Mouse (Mus musculus) right cerebral cortex, postnatal 4 days (tissue): Measurements from ENCODE around the gene Ptcd1.
A peak's percentile ranks its signal among the peaks of the same experiment; 100 is the strongest.
"Not testable (repeated sequence)": the region's sequence is repeated elsewhere in the genome, so short reads cannot be mapped to it uniquely, and the experiment has no call there.

Source experiments
- DNase-seq: peaks from one replicate; pipeline ENCODE4 v3.0.0-alpha.2; 2022

The Ptcd1 gene

GRCm38 (mm10) chr5:145161361-145161760 is 5.5 kb downstream of the Ptcd1 start:
- no peak for DNase-seq

GRCm38 (mm10) chr5:145152690-145153089 is 14.2 kb downstream of the Ptcd1 start:
- no peak for DNase-seq

GRCm38 (mm10) chr5:145149294-145149693 is 17.6 kb downstream of the Ptcd1 start:
- DNase-seq: no peak

- no peak for DNase-seq
These were observed 19.2 kb downstream of the Ptcd1 start for GRCm38 (mm10) chr5:145147748-145148147.

- no peak for DNase-seq
These were observed 26.3 kb downstream of the Ptcd1 start for GRCm38 (mm10) chr5:145140611-145141010.

GRCm38 (mm10) chr5:145139571-145140519 is 27.1 kb downstream of the Ptcd1 start, which contains the start of the genes Pdap1 and Bud31:
Pdap1 (minus strand) TSS chr5:145140238.
Bud31 (plus strand) TSS chr5:145140362.
- peak; percentile 95 for DNase-seq

- no peak for DNase-seq
These were observed 28.1 kb downstream of the Ptcd1 start for GRCm38 (mm10) chr5:145138836-145139235.

GRCm38 (mm10) chr5:145133275-145133674 is 33.6 kb downstream of the Ptcd1 start:
- not testable (repeated sequence) for DNase-seq

- no peak for DNase-seq
These were observed 35.9 kb downstream of the Ptcd1 start for GRCm38 (mm10) chr5:145130995-145131394.

GRCm38 (mm10) chr5:145130191-145130590 is 36.7 kb downstream of the Ptcd1 start:
- no peak for DNase-seq

- DNase-seq: not testable (repeated sequence)
These were observed 37.1 kb downstream of the Ptcd1 start for GRCm38 (mm10) chr5:145129773-145130172.

GRCm38 (mm10) chr5:145129124-145129523 is 37.8 kb downstream of the Ptcd1 start:
- no peak for DNase-seq

- DNase-seq: no peak
These were observed 40.3 kb downstream of the Ptcd1 start for GRCm38 (mm10) chr5:145126580-145126979.

- no peak for DNase-seq
These were observed 43.5 kb downstream of the Ptcd1 start for GRCm38 (mm10) chr5:145123396-145123795.

- DNase-seq: no peak
These were observed 46.0 kb downstream of the Ptcd1 start for GRCm38 (mm10) chr5:145120921-145121320.

GRCm38 (mm10) chr5:145119385-145119784 is 47.5 kb downstream of the Ptcd1 start:
- no peak for DNase-seq

- no peak for DNase-seq
These were observed 48.4 kb downstream of the Ptcd1 start for GRCm38 (mm10) chr5:145118461-145118860.

- no peak for DNase-seq
These were observed 48.9 kb downstream of the Ptcd1 start for GRCm38 (mm10) chr5:145118005-145118404.

- peak; percentile 55 for DNase-seq
These were observed 50.0 kb downstream of the Ptcd1 start for GRCm38 (mm10) chr5:145116916-145117315.

- DNase-seq: no peak
These were observed 50.6 kb downstream of the Ptcd1 start for GRCm38 (mm10) chr5:145116316-145116715.

- no peak for DNase-seq
These were observed 51.2 kb downstream of the Ptcd1 start for GRCm38 (mm10) chr5:145115736-145116135.

GRCm38 (mm10) chr5:145114606-145115473 is 52.1 kb downstream of the Ptcd1 start:
- peak; percentile 48 for DNase-seq

- DNase-seq: peak; percentile 42
These were observed 52.8 kb downstream of the Ptcd1 start, which contains the start of gene Arpc1b for GRCm38 (mm10) chr5:145114071-145114605. Arpc1b (plus strand) TSS chr5:145114215.
